Mouse (Mus musculus) cortical plate, adult 2 months (tissue): ENCODE data around the gene Tmem175. TPM values are rescaled to one million over a fixed set of nuclear protein-coding genes. Genes with fewer than 3 reads are reported as not detected.

Experiments used
- H3K27ac ChIP-seq: fragments of 200-500 bp; 2 replicates; pipeline ENCODE4 v1.5.1; 2012; ENCODE audit warnings: low read length, control low read depth, inconsistent platforms; ENCODE audit not compliant: insufficient read depth
- H3K4me1 ChIP-seq: fragments of 200-500 bp; 2 replicates; pipeline ENCODE4 v1.6.1; 2011; ENCODE audit warnings: low read length; ENCODE audit not compliant: control insufficient read depth, insufficient read depth
- H3K4me3 ChIP-seq: fragments of 200-500 bp; 2 replicates; pipeline ENCODE4 v1.5.1; 2011; ENCODE audit warnings: mild to moderate bottlenecking, low read length, control low read depth; ENCODE audit not compliant: insufficient read depth
- CTCF ChIP-seq: fragments of 200-500 bp; IDR thresholded peaks from 2 replicates; pipeline ENCODE4 v1.5.1; 2011; ENCODE audit warnings: mild to moderate bottlenecking, control low read depth, low read length; ENCODE audit not compliant: insufficient read depth; ENCODE audit errors: extremely low read depth
- POLR2A ChIP-seq: fragments of 200-500 bp; IDR thresholded peaks from 2 replicates; pipeline ENCODE4 v1.6.1; 2011; ENCODE audit warnings: mild to moderate bottlenecking, low read length, control low read depth; ENCODE audit not compliant: insufficient read depth; ENCODE audit errors: extremely low read depth
- polyA plus RNA-seq: library from polyadenylated mRNA; depleted of rRNA; stranded (reverse); fragments of >200 nt; gene quantifications from 2 replicates; pipeline ENCODE4 v1.2.3, GENCODE M21; 2012

Tmem175 gene
- polyA plus RNA-seq, 1 experiment = 62.8 TPM

DNA sequence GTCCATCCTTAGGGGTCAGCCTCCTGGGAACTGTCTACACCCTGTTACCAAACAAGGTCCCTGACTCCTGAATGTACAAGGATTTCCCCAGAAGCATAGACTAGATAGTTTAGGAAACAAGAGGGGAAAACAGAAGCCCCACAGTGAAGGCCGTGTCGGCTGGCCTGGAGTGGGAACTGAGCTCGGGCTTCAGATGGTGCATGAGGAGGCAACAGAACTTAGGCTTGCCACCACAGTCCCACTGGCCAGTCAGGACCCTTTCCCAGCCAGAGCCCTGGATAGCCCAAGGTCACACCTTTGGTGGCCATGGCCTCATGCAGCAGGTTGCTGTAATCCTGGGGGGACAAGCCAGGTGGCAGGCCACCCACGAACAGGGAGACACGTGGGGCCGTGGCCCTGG, 23.8 kb downstream of the Tmem175 start:
- no peak overlapping the region for H3K27ac ChIP-seq
- peaks cover 1% of the 10 kb centered on the region; the same call in 1 of the 2 replicates for H3K4me1 ChIP-seq
- no peak for TF ChIP-seq POLR2A
- TF ChIP-seq CTCF = no peak
- H3K4me3 ChIP-seq = no peak overlapping the region

DNA sequence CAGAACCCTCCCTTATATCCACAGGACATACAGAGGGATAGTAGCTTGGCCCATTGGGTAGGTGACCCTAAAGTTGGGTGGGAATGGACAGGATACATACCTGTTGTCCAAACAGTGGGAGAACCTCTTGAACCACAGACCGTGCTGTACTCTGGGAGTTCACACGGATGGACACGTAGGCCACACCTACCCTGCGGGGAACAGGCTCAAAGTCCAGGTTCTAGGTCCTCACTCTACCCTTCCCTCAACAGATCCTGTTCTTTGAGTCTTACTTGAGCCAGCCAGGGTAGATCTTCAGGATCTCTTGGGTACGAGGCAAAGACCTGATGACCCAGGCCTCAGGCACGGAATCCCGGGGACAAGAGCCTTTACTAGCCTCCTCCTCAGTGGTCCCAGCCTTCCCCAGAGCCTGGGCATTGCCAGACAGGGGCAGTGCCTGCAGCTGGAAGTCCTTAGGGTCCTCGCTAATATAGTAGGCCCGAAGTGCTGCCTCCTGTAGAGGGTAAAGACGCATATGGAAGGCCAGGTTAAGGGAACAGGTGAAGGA, 24.9 kb downstream of the Tmem175 start:
- no peak for TF ChIP-seq POLR2A
- no peak for TF ChIP-seq CTCF
- H3K4me1 ChIP-seq = peaks cover 5% of the 10 kb centered on the region; the same call in 1 of the 2 replicates
- H3K4me3 ChIP-seq = no peak overlapping the region
- no peak overlapping the region for H3K27ac ChIP-seq

DNA sequence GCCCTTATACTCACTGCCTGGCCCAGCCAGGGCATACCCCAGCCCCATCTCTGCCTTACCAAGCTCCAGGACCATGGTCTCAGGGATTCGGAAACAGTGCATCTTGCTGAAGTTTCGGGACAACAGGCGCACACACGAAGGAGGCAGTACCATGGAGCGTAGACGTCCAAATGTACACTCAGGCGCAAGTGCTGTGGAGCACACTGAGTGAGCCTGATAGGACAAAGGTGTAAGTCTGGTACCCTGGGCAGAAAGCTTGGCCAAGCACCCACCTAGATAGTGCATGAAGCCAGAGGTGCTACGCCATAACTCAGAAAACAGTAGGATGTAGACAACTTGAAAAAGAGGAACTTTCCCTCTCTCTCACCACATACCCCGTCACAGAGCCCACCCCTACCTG, 25.8 kb downstream of the Tmem175 start:
- Histone ChIP-seq H3K4me3 (no peak overlapping the region), H3K4me1 (peaks cover 9% of the 10 kb centered on the region), H3K27ac (no peak overlapping the region)
- TF ChIP-seq CTCF (no peak), POLR2A (no peak)

DNA sequence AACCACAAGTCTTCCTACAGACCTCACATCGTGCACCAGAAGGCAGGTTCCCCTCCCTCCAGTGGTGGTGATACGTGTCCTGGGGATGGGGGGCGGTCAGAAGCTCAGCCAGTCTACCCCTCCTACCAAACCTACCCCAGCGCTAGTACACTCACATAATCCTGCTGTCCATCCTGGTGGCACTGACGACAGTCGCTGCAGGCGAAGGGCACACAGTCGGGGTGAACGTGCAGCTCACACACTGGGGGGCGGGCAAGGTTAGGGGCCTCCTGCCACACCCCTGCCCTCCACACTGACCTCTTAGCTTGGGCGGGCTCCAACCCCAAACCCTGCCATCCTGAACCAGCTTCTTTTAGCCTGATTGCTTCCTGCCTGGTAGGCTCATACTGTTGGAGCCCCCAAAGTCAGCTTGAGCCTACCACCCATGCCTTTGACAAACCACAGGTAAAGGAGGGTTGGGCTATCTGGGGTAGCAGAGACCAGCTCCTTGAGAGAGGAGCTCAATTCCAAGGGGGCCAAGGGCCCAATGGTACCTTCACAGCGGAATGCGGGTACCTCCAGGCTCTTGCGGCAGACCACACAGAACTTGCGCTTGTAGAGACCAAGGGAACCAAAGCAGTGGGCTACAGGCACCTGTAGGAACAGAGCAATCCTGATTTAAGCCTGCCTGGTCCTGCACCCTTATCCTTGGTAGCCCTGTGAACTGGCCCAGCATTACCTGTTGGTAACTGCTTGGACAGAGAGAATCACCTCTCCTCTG, 26.5 kb downstream of the Tmem175 start:
- H3K27ac ChIP-seq = no peak overlapping the region
- peaks cover 10% of the 10 kb centered on the region for H3K4me1 ChIP-seq
- TF ChIP-seq POLR2A (no peak), CTCF (no peak)
- H3K4me3 ChIP-seq = no peak overlapping the region

DNA sequence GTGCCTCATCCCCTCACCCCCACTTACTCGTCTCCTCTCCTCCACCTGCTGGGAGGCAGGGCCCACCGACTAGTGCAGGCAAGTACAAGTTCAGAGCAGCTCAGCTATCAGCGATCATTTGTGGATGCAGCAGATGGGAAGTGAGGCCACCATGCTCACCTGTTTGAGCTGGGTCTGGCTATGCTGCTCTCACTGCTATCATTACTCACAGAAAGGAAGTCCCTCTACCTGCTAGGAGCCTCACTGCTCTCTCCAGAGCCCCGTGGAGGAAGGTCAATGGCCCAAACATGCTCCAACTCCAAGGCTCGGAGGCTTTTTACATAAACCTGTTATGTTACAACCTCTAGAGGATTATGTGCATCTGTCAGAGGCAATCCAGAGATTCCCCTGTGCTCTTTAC, 27.8 kb downstream of the Tmem175 start:
- peaks cover 11% of the 10 kb centered on the region for H3K4me1 ChIP-seq
- no peak overlapping the region for H3K4me3 ChIP-seq
- TF ChIP-seq CTCF (no peak), POLR2A (no peak)
- H3K27ac ChIP-seq = no peak overlapping the region

DNA sequence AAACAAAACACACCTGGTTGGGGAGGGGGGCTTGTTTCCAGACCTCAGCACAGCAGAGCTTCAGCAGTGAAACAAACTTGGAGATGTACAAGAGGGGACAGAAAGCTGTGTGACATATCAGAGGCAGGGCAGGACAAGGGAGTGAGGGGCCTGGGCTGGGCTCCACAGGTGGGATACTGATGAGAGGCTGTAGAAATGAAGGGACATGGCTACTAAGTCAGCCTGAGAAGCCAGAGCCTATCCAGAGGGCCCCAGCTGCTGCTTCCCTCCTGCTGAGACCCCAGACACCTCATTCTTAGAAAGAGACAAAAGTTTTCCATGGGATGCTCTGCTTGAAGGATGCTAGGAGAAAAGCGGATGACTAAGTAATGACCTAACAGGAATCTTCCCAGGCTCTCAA, 29.0 kb downstream of the Tmem175 start:
- Histone ChIP-seq H3K27ac (no peak overlapping the region), H3K4me3 (no peak overlapping the region; the same call in 1 of the 2 replicates), H3K4me1 (peaks cover 11% of the 10 kb centered on the region)
- TF ChIP-seq POLR2A = no peak
- no peak for TF ChIP-seq CTCF

DNA sequence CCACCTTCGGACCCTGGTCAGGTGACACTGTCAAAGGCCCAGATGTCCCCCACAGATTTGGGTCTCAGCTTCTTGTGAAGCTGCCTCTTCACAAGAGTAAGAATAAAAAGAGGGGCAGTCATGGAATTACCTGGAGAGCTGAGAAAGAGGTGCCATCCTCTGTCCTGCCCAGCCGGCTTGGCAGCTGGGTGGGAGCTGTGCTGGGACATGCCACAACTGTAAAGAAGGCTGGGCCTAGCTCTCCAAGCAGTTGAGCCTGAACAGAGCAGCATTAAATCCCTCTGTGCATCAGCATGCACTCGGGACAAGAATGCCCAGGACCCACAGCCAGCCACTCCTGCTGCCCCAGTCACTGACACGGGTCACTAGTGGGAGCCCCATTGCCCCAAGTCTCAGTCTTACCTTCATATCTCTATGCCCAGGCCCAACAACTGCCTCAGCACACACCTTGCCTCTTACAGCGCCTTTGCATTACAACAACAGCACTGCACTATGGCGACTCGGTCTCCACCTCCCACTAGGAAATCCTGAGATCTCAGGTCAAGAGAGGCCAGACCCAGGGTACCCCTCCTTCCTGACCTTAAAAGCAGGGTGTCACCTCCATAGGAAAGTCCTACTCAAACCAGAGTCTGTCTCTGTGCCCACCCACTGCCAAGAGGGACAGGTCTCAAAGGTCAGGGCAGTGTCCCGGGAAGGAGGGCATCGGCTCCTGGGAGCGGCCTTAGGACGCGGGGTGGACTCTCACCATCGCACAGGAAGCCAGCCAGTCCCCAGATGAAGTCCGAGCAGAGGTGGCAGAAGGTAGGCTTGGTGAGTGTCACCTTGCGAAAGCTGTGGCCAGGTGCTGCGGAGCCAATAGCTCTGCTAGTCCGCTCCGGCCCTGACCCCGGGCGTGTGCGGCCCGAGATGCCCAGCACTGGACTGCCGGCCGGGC, 30.4 kb downstream of the Tmem175 start, which contains the start of gene Idua:
Idua (plus strand) TSS at position 634 of the 934 bp plus-strand sequence.
- no peak within 1 kb of the TSS for H3K27ac ChIP-seq
- TF ChIP-seq POLR2A (no peak), CTCF (no peak)
- peak within 1 kb of the TSS; percentile 95 for H3K4me3 ChIP-seq
- peaks cover 11% of the 10 kb centered on the region for H3K4me1 ChIP-seq

DNA sequence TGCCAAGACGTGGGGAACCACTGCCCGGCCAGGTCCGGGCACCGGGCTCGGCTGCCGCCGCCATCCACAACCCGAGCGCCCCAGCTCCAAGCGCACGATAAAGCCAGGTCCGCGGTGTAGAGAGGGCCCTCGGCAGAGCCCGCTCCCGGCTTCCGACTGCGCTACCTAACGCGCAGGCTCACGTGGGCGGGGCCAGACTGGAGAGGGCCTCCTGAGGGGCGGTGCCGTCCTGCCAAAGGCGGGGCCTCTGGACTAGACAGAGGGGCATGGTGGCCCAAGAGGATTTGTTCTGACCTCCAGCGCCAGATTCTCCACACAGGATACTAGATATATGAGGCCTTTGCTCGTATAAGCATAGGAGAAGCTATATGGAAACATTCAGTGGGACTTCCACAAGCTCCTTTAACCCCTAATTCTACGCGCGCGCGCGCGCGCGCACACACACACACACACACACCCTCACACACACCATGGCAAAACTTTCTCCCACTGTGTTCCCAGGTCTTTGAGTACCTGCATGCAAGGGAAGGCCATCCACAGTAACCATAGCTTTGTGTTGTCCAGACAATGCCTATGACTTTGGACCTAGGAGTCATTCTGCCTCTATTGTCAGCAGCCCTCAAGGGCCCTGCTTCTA, 31.2 kb downstream of the Tmem175 start:
- Histone ChIP-seq H3K27ac (no peak overlapping the region), H3K4me1 (peaks cover 11% of the 10 kb centered on the region), H3K4me3 (peak overlapping the region; percentile 95)
- no peak for TF ChIP-seq CTCF
- TF ChIP-seq POLR2A = peak; percentile 84

DNA sequence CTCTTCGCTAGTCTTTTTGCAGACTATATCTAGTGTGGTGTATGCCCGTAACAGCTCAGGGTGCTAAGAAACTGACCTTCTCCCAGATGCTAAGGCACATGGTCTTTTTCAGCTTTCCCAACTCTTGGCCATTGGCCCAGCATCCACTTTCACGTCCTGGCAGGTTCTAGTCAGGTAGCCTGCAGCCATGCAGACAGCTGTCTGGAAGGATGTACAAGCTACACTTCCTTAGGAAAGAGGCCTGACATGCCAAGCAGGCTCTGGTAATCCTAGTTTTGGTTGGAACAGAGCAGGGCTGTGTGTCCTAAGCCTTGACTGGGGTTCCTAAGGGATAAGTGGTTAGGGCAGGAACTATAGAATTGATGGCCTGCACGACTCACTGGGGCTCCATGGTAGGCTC, 33.2 kb downstream of the Tmem175 start:
- H3K4me1 ChIP-seq = peaks cover 11% of the 10 kb centered on the region
- no peak overlapping the region for H3K27ac ChIP-seq
- TF ChIP-seq CTCF (no peak), POLR2A (no peak)
- H3K4me3 ChIP-seq = no peak overlapping the region
